Mouse (Mus musculus) CH12.LX (cell line): ENCODE results near the gene Kynu. TPM values are rescaled to one million over a fixed set of nuclear protein-coding genes. Genes with fewer than 3 reads are reported as not detected.

Experiments used
- DNase-seq: peaks from one replicate; pipeline ENCODE4 v3.0.0-alpha.2; 2013; ENCODE audit errors: extremely low read depth
- H3K27ac ChIP-seq: 2 replicates; pipeline ENCODE4 v1.5.1; 2012; ENCODE audit warnings: low read depth, mild to moderate bottlenecking, control low read depth, moderate library complexity; ENCODE audit not compliant: insufficient read depth
- H3K27me3 ChIP-seq: replicated peaks from 2 replicates; pipeline ENCODE3; 2012; ENCODE audit warnings: inconsistent platforms
- H3K36me3 ChIP-seq, 2 experiments: replicated peaks in 1 of 2; 2 replicates each; pipeline versions ENCODE3 to v1.6.1; 2012; ENCODE audit warnings: inconsistent platforms in 1 of 2, low read length in 1 of 2, mild to moderate bottlenecking in 1 of 2, mixed read lengths in 1 of 2, moderate library complexity in 1 of 2; ENCODE audit not compliant: control insufficient read depth in 1 of 2, insufficient read depth in 1 of 2
- H3K4me1 ChIP-seq, 2 experiments: 2 replicates each; pipeline ENCODE4 v1.6.1; 2012; ENCODE audit warnings: inconsistent platforms in 1 of 2, moderate library complexity in 1 of 2; ENCODE audit not compliant: insufficient read depth in 2 of 2, control insufficient read depth in 1 of 2
- H3K4me2 ChIP-seq: 2 replicates; pipeline ENCODE4 v1.6.1; 2012; ENCODE audit warnings: low read depth, mild to moderate bottlenecking, control low read depth; ENCODE audit not compliant: poor library complexity, insufficient read depth, severe bottlenecking
- H3K4me3 ChIP-seq, 3 experiments: fragments of 150-350 bp in 1 of 3; sonication (generic) in 1 of 3; replicated peaks in 1 of 3; 2 replicates each; pipeline versions ENCODE3 to v1.5.1; 2011 to 2012; ENCODE audit warnings: low read depth in 2 of 3, low read length in 2 of 3, mild to moderate bottlenecking in 2 of 3, moderate library complexity in 2 of 3, control low read depth in 1 of 3, improper control_type of control experiment in 1 of 3, inconsistent platforms in 1 of 3, mixed read lengths in 1 of 3; ENCODE audit not compliant: poor library complexity in 1 of 3
- H3K79me2 ChIP-seq: replicated peaks from 2 replicates; pipeline ENCODE4 v1.6.1; 2012; ENCODE audit warnings: mild to moderate bottlenecking, moderate library complexity; ENCODE audit not compliant: control insufficient read depth, poor library complexity, insufficient read depth, severe bottlenecking; ENCODE audit errors: extremely low read depth
- H3K9ac ChIP-seq: 2 replicates; pipeline ENCODE4 v1.6.1; 2012; ENCODE audit warnings: low read depth, mild to moderate bottlenecking, control low read depth, moderate library complexity; ENCODE audit not compliant: insufficient read depth
- H3K9me3 ChIP-seq: replicated peaks from 2 replicates; pipeline ENCODE3; 2012; ENCODE audit warnings: low read length, inconsistent platforms, mixed read lengths
- BHLHE40 ChIP-seq: IDR thresholded peaks from 2 replicates; pipeline ENCODE4 v1.6.1; 2011; ENCODE audit warnings: mild to moderate bottlenecking, low read depth, low read length, improper control_type of control experiment
- CHD2 ChIP-seq: IDR thresholded peaks from 2 replicates; pipeline ENCODE4 v1.6.1; 2011; ENCODE audit warnings: low read length, improper control_type of control experiment
- CTCF ChIP-seq, 2 experiments: IDR thresholded peaks in 1 of 2; conservative IDR thresholded peaks in 1 of 2; 2 replicates each; pipeline ENCODE4 v1.5.1; 2011 to 2012; ENCODE audit warnings: low read depth in 2 of 2, low read length in 2 of 2, improper control_type of control experiment in 1 of 2, inconsistent platforms in 1 of 2, mild to moderate bottlenecking in 1 of 2, moderate library complexity in 1 of 2
- ETS1 ChIP-seq: conservative IDR thresholded peaks from 2 replicates; pipeline ENCODE4 v1.6.1; 2012; ENCODE audit warnings: low read depth, mild to moderate bottlenecking, inconsistent platforms, low read length, improper control_type of control experiment, moderate library complexity
- GABPA ChIP-seq: IDR thresholded peaks from 2 replicates; pipeline ENCODE4 v1.6.1; 2012; ENCODE audit warnings: low read depth, low read length, improper control_type of control experiment, inconsistent platforms; ENCODE audit not compliant: insufficient replicate concordance
- HCFC1 ChIP-seq: IDR thresholded peaks from 2 replicates; pipeline ENCODE4 v1.6.1; 2012; ENCODE audit warnings: low read depth, mild to moderate bottlenecking, inconsistent platforms, low read length, improper control_type of control experiment
- IRF4 ChIP-seq: IDR thresholded peaks from 2 replicates; pipeline ENCODE4 v1.6.1; 2014; ENCODE audit warnings: low read depth, mild to moderate bottlenecking, inconsistent platforms, low read length, improper control_type of control experiment
- JUND ChIP-seq: conservative IDR thresholded peaks from 2 replicates; pipeline ENCODE4 v1.6.1; 2011; ENCODE audit warnings: low read depth, low read length, improper control_type of control experiment
- MAX ChIP-seq: IDR thresholded peaks from 2 replicates; pipeline ENCODE4 v1.6.1; 2011; ENCODE audit warnings: low read length, improper control_type of control experiment
- MXI1 ChIP-seq: IDR thresholded peaks from 2 replicates; pipeline ENCODE4 v1.6.1; 2011; ENCODE audit warnings: mild to moderate bottlenecking, low read depth, low read length, improper control_type of control experiment
- MYC ChIP-seq: IDR thresholded peaks from 2 replicates; pipeline ENCODE4 v1.6.1; 2011; ENCODE audit warnings: low read depth, mild to moderate bottlenecking, improper control_type of control experiment, low read length
- NELFE ChIP-seq: IDR thresholded peaks from 2 replicates; pipeline ENCODE4 v1.6.1; 2011; ENCODE audit warnings: low read depth, low read length, improper control_type of control experiment
- PAX5 ChIP-seq: IDR thresholded peaks from 2 replicates; pipeline ENCODE4 v1.6.1; 2012; ENCODE audit warnings: low read length, inconsistent platforms, mixed read lengths
- POLR2A ChIP-seq: IDR thresholded peaks from 2 replicates; pipeline ENCODE4 v1.6.1; 2011; ENCODE audit warnings: low read depth, mild to moderate bottlenecking, improper control_type of control experiment, low read length
- RAD21 ChIP-seq: IDR thresholded peaks from 2 replicates; pipeline ENCODE4 v1.6.1; 2011; ENCODE audit warnings: low read depth, mild to moderate bottlenecking, low read length, improper control_type of control experiment, moderate library complexity
- RCOR1 ChIP-seq: conservative IDR thresholded peaks from 2 replicates; pipeline ENCODE4 v1.6.1; 2012; ENCODE audit warnings: low read depth, mild to moderate bottlenecking, inconsistent platforms, low read length, improper control_type of control experiment
- SIN3A ChIP-seq: IDR thresholded peaks from 2 replicates; pipeline ENCODE4 v1.6.1; 2012; ENCODE audit warnings: low read length, improper control_type of control experiment, inconsistent platforms
- SMC3 ChIP-seq: IDR thresholded peaks from 2 replicates; pipeline ENCODE4 v1.6.1; 2011; ENCODE audit warnings: low read depth, low read length, improper control_type of control experiment
- TBP ChIP-seq: conservative IDR thresholded peaks from 2 replicates; pipeline ENCODE4 v1.6.1; 2011; ENCODE audit warnings: low read depth, low read length, improper control_type of control experiment
- TCF12 ChIP-seq: IDR thresholded peaks from 2 replicates; pipeline ENCODE4 v1.6.1; 2014; ENCODE audit warnings: low read depth, mild to moderate bottlenecking, inconsistent platforms, low read length, improper control_type of control experiment
- USF1 ChIP-seq: IDR thresholded peaks from 2 replicates; pipeline ENCODE4 v1.6.1; 2014; ENCODE audit warnings: low read depth, mild to moderate bottlenecking, inconsistent platforms, low read length, improper control_type of control experiment
- USF2 ChIP-seq: conservative IDR thresholded peaks from 2 replicates; pipeline ENCODE4 v1.6.1; 2011; ENCODE audit warnings: low read depth, low read length, improper control_type of control experiment
- ZC3H11A ChIP-seq: IDR thresholded peaks from 2 replicates; pipeline ENCODE4 v1.6.1; 2012; ENCODE audit warnings: low read depth, mild to moderate bottlenecking, inconsistent platforms, low read length, improper control_type of control experiment
- ZKSCAN1 ChIP-seq: IDR thresholded peaks from 2 replicates; pipeline ENCODE4 v1.6.1; 2012; ENCODE audit warnings: low read depth, inconsistent platforms, low read length, improper control_type of control experiment, borderline replicate concordance
- ZMIZ1 ChIP-seq: IDR thresholded peaks from 2 replicates; pipeline ENCODE4 v1.6.1; 2012; ENCODE audit warnings: low read depth, mild to moderate bottlenecking, inconsistent platforms, low read length, improper control_type of control experiment
- ZNF384 ChIP-seq: IDR thresholded peaks from 2 replicates; pipeline ENCODE4 v1.6.1; 2012; ENCODE audit warnings: low read depth, low read length, improper control_type of control experiment, inconsistent platforms
- dilution Hi-C: fragments of 300-500 bp; cut with MboI; formaldehyde crosslinking; loops from 2 replicates; pipeline ENCODE4 v1.14.3; 2020; ENCODE audit warnings: low sequenced_read_pairs; ENCODE audit not compliant: extremely low pct_unique_long_range_greater_than_20kb, extremely low pct_ligation_motif_present
- in situ Hi-C: fragments of 300-500 bp; cut with MboI; formaldehyde crosslinking; loops from 3 replicates; pipeline ENCODE4 v1.14.3; 2019; ENCODE audit warnings: low sequenced_read_pairs, low pct_ligation_motif_present, low pct_unique_long_range_greater_than_20kb, mixed read lengths
- polyA plus RNA-seq: library from polyadenylated mRNA; unstranded; fragments of >175 nt; gene quantifications from 2 replicates; pipeline ENCODE4 v1.2.1, GENCODE M21; 2012; ENCODE audit warnings: low read depth; ENCODE audit not compliant: insufficient read length
- total RNA-seq, 2 experiments: library from RNA; depleted of rRNA; stranded (reverse); fragments of 300-350 nt in 1 of 2; fragments of >200 nt in 1 of 2; gene quantifications; 2 replicates each; pipeline ENCODE4 v1.2.3; 2012 to 2014

Kynu gene
- total and polyA plus RNA-seq, 3 experiments, result 42.4 to 106 (median 77.6) TPM

DNA sequence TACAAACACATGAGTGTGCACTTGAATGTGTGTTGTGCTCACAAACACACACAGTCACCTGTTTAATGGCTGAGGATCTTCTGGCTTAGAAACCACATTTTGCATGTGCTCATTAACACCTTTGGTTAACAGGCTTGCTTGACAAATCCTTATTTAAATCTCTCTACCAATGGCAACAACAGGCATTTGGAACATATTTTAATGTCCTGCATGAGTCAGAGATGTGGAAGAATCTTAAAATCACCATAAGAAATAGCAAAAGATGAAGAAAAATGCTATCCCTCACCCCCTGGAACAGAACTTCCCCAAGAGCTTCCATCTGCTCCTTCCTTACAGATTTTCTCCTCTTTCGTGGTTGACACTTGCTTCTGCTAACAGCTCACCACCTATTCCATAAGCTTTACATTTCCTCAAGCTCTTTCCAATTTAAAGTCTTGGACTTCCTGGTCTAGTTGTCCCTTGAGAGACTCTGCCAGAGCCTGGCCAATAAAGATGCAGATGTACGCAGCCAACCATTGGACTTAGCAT, 157.5 kb downstream of the Kynu start:
- H3K79me2 ChIP-seq, result no peaks in the 10 kb centered on the region
- no peak overlapping the region for H3K4me3 ChIP-seq
- H3K27me3 ChIP-seq, result no peaks in the 10 kb centered on the region
- H3K36me3 ChIP-seq, result no peaks in the 10 kb centered on the region
- no peak for DNase-seq
- dilution Hi-C loops, result no loop called here
- H3K4me2 ChIP-seq, result no peak overlapping the region
- H3K9ac ChIP-seq, result no peak overlapping the region
- in situ Hi-C loops, result no loop called here
- H3K4me1 ChIP-seq, result peaks cover 0 to 5% of the 10 kb centered on the region in 2 experiments; a peak in 2 of 4 replicates
- no peak for TF ChIP-seq ETS1
- TF ChIP-seq PAX5, result no peak
- TF ChIP-seq JUND, result no peak
- TF ChIP-seq RCOR1, result no peak
- TF ChIP-seq USF2, result no peak
- TF ChIP-seq MYC, result no peak
- TF ChIP-seq MXI1, result no peak
- no peak for TF ChIP-seq ZNF384
- no peak for TF ChIP-seq HCFC1
- no peak for TF ChIP-seq CHD2
- no peak for TF ChIP-seq GABPA
- no peak for TF ChIP-seq POLR2A
- no peak for TF ChIP-seq NELFE
- no peak for TF ChIP-seq USF1
- TF ChIP-seq SIN3A, result no peak
- no peak for TF ChIP-seq BHLHE40
- TF ChIP-seq TBP, result no peak
- TF ChIP-seq ZKSCAN1, result no peak
- H3K27ac ChIP-seq, result no peak overlapping the region
- no peaks in the 10 kb centered on the region for H3K9me3 ChIP-seq

DNA sequence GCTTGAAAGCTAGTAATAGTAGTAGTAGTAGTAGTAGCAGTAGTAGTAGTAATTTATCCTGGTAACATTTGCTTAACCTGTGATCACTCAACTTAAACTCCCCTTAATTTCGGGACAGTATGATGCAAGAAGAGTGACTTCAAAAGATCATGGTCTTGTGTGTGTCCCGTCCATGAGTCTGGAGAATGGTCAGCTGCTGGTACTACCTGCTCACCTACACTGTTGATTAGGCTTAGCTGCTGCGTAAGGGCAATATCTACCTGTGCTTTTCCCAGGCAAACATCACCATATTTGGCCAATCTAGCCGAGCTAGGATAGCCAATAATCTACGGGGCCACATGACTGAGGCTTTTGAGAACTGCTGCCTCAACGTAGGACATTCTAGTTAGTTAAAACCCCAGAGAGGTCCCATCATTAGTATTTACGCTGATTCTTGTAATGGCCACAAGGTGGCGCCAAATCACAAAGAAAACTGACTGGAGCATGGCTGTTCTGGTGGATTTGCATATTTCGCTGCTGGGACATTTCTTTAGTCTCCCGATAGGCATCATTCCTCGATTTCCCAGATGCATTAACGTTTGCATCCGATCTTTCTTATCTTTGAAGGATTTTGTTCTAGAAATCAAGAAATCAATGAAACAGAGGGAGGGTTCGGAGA, 167.4 kb downstream of the Kynu start:
- Histone ChIP-seq H3K9me3 (no peaks in the 10 kb centered on the region), H3K27ac (no peak overlapping the region), H3K79me2 (no peaks in the 10 kb centered on the region), H3K9ac (no peak overlapping the region), H3K27me3 (no peaks in the 10 kb centered on the region)
- in situ Hi-C loops (no loop called here), dilution Hi-C loops (no loop called here)
- DNase-seq, result peak; percentile 91
- TF ChIP-seq ZC3H11A (peak; percentile 80), SMC3 (peak; percentile 96), MAX (peak; percentile 50; the same call in 1 of the 2 replicates), ZMIZ1 (no peak), IRF4 (0 out of 2 replicates have a peak, but pooled peaks have one; percentile 38), RAD21 (peak; percentile 98), CTCF (conservative IDR thresholded peaks at IDR 0.05 in 1 of 2, IDR thresholded peaks at IDR 0.05 in 1 of 2; ENCODE audit: low read depth in 2 of 2, low read length in 2 of 2) (peak; percentile 64 to 93; a peak in 3 of 4 replicates), TBP (no peak), MYC (peak; percentile 92), HCFC1 (peak; percentile 34; the same call in 1 of the 2 replicates), SIN3A (peak; percentile 35; the same call in 1 of the 2 replicates), TCF12 (no peak)
- TF ChIP-seq, all 38 proteins: peak for 9
- H3K4me2 ChIP-seq, result peak overlapping the region; percentile 45
- peaks cover 4 to 11% of the 10 kb centered on the region in 2 experiments for H3K4me1 ChIP-seq
- peak overlapping the region in 2 of 3 experiments; percentile 23 to 39 for H3K4me3 ChIP-seq
- no peaks in the 10 kb centered on the region for H3K36me3 ChIP-seq
